Mouse (Mus musculus) megakaryocyte-erythroid progenitor cell, adult 5-6 weeks (primary cell): Measurements from ENCODE around the gene Ncl. TPM values are rescaled to one million over a fixed set of nuclear protein-coding genes. Genes with fewer than 3 reads are reported as not detected.
"Not testable (repeated sequence)": the region's sequence is repeated elsewhere in the genome, so short reads cannot be mapped to it uniquely, and the experiment has no call there.

Source experiments
- ATAC-seq: replicated peaks from 2 replicates; pipeline ENCODE4 v1.8.0; 2016; ENCODE audit warnings: mild to moderate bottlenecking, inconsistent platforms; ENCODE audit not compliant: severe bottlenecking, poor library complexity, low FRiP score, low TSS enrichment
- total RNA-seq, 2 experiments: library from RNA; stranded (forward) in 1 of 2; stranded (reverse) in 1 of 2; fragments of 200-1000, 215-1000 nt in 1 of 2; fragments of >200 nt in 1 of 2; fragmentation: Nextera tagmentation in 1 of 2; gene quantifications; 2 replicates each; pipeline ENCODE4 v1.2.3; 2014 to 2017

Gene Ncl
- total RNA-seq, 2 experiments from 2014 or later = 973 to 1,577 TPM

DNA sequence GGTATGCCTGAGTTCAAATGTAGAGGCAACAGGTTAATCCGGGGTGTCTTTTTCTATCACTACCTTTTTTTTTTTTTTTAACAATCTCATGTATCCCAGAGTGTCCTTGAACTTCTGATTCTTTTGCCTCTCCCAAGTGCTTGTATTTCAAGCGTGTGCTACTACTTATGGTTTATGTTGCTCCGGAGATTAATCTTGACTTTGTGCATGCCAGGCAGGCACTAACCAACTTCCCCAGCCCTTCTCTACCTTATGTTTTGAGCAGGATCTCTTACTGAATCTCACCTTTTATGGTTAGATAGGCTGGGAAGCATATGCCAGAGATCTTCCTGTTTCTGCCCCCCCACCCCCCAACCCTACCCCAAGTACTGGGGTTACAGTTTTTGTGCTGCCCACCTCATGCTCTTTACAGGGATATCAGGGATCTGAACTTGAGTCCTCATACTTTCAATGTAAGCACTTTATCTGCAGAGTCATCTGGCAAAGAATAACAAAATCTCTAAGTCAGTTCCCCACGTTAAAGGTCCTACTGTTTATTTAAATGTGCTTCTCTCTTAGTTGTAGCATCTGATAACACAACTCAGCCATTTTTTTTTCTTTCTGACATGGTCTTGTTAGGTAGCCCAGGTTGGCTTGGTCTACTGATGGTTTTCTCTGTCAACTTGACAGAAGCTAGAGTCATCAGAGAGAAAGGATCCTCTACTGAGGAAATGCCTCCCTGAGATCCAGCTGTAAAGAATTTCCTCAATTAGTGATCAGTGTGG, 2.8 kb upstream of the Ncl start:
- ATAC-seq = no peak

GRCm38 (mm10) chr1:86360441-86360840, 1.2 kb upstream of the Ncl start:
- no peak for ATAC-seq

DNA sequence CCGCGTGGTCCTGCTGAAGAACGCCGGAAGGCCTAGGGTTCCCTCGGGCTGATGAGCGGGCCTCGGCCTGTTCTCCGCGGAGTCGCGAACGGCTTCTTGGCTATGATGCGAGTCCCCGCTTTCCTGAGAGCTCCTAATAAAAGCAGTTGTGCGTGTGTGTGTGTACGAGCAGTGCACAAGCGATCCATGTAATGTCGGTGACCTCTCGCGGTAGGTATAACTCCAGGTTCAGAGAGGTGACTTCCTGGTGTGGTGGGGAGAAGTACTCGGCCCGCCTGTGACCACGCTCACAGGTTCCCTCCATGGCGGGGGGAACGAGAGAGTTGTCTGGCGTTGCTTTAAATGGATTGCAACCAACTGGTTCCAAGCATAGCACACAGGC, 589 bp upstream of the Ncl start:
- ATAC-seq = peak; percentile 20

- no peak; the same call in 1 of the 2 replicates for ATAC-seq
These were observed 833 bp downstream of the Ncl start for GRCm38 (mm10) chr1:86358229-86358905.

DNA sequence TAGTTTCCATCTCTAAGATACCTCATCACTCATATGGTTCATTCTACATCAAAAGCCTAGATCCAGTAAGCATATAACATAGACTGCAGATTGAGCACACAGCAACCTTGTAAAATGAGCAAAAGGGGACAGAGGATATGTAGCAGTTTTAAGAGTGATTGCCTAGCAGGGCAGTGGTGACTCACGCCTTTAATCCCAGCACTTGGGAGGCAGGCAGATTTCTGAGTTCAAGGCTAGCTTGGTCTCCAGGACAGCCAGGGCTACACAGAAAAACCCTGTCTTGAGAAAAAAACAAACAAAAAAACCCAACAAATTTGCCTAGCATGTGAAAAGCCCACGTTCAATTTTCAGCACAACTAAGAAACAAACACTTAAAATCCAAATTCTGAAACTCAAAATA, 5.0 kb downstream of the Ncl start:
- ATAC-seq = no peak

DNA sequence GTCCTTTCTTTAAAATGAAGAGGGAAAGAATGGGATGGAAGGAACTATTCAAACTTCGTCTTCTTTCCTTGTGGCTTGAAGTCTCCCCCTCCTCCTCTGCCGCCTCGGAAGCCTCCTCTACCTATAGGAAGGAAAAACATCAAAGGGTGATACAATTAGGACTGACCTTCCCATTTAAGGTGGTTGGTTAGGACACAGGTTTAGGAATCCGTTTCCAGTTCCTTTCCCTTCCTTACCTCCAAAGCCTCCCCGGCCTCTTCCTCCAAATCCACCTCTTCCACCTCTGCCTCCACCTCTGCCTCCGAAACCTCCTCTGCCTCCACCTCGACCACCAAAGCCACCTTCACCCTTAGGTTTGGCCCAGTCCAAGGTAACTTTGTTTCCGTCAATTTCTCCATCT, 8.6 kb downstream of the Ncl start:
- no peak for ATAC-seq

- no peak for ATAC-seq
These were observed 9.5 kb downstream of the Ncl start for GRCm38 (mm10) chr1:86349696-86350095.

DNA sequence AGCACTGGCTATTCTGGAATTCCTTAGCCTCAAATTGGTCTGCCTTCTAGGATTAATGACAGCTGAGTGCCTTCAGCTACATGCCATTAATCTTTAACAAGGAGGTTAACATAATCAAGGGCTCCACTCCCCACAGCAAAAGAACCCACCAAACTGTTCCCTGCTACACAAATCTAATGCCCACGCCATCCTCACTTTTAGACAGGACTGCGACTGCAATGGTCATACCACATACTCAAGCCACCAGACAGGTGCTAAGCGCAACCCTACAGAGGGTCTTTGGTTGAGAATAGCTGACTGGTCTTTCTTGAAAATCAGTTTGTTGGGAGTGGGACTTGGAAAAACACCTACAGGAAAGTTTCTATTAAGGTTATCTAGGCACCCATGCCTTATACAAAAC, 10.0 kb downstream of the Ncl start:
- ATAC-seq = no peak

- no peak for ATAC-seq
These were observed 10.4 kb downstream of the Ncl start for GRCm38 (mm10) chr1:86348801-86349200.

- ATAC-seq = no peak
These were observed 11.1 kb downstream of the Ncl start for GRCm38 (mm10) chr1:86348083-86348482.

GRCm38 (mm10) chr1:86347716-86348045, 11.5 kb downstream of the Ncl start:
- no peak for ATAC-seq

DNA sequence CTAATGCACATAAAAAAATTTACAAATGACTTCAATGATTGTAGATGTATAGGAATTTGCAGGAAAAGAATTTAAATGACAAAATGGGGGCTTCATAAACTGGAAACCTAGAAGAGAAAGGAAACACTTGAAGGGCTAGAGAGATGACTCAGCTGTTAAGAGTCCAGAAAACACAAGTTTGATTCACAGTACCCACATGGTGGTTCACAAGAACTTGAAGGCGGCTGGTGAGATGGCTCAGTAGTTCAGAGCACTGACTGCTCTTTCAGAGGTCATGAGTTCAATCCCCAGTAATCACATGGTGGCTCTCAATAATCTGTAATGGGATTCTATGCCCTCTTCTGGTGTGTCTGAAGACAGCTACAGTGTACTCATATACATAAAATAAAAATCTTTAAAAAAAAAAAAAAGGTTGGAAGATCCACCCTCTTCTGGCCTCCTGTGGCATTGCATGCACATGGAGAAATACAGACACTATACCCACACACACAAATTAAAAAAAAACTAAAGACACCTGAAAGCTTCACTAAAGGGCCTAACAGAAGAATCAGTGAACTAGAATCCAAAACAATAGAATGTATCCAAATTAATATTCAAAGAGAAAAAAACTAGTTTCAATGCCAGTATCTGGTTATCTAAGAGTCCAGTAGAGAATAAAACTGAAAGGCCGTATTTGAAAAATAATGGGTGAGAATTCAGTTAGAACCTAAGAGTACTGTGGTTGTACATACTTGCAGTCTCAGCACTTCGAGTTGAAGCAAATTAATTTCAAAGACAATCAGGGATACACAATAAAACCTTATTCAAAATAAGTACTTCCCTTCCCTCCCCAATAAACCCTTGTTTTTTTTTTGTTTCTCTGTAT, 12.1 kb downstream of the Ncl start:
- no peak for ATAC-seq

DNA sequence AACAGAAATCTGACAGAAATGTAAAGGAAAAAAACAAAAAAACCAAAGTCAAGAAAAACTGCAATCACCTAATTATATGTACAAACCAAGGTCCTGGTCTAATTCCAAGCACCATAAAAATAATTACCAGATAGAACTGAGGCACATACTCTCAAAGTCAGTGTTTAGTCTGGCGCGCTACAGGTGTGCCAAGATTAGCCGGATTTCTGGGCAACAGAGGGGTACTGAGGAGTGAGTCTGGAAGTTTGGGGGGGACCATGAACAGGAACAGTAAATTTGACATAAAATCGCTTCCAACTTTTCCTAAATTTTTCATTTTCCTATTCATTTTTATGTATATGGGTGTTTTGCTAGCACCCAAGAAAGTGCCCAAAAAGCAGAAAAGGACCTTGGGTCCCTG, 13.2 kb downstream of the Ncl start:
- ATAC-seq = no peak

DNA sequence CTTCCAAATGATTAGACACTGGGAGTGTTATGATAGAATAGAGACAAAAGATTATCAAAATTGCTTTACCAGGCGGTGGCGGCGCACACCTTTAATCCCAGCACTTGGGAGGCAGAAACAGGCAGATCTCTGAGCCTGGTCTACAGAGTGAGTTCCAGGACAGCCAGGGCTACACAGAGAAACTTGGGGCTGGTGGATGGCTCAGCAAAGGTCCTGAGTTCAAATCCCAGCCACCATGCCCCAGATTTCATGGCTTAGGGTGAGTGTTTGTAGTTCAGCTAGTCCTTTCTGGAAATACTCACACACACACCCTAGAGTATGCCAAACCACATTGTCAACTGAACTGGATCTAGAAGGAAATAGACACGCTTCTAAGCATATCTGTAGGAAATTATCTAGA, 14.1 kb downstream of the Ncl start:
- no peak for ATAC-seq

DNA sequence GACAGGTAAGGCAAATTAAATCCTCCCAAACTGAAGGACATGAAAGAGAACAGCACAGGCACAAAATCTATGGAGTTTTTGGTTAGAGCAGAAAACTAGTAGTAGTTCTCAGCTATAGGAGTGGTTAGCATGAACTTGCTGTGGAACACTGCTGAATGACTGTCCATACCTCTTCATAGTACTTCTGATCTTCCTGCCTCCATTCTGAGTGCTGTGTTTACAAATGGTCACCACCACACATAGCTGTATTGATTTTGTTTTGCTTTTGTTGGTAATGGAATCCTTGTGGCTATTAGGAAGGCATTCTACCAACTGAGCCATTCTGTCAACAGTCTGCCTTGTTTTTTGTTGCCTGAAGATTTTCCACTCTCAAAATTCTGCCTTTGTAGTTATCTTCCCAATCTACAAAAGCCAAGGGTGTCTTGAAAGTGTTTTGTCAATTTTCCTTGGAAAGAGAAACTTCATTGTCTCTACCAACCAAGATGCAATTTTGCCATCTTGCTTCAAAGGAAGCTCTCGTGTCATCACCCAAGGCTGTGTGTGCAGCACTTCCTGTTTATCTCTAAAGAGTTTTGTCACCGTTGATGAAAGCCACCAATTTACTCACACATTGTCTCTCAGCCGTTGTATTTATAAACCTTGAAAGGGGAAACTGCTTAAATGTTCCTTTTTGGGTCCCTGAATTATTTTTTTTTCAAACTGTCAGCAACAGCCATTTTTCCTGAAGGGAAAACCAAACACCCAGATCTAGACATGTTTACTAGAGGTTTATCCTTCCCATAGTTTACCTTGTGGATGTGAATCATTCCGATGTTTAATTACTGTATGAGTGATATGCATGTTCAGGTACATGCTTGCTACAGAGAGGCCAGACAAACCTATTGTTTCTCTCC, 15.0 kb downstream of the Ncl start:
- no peak for ATAC-seq

DNA sequence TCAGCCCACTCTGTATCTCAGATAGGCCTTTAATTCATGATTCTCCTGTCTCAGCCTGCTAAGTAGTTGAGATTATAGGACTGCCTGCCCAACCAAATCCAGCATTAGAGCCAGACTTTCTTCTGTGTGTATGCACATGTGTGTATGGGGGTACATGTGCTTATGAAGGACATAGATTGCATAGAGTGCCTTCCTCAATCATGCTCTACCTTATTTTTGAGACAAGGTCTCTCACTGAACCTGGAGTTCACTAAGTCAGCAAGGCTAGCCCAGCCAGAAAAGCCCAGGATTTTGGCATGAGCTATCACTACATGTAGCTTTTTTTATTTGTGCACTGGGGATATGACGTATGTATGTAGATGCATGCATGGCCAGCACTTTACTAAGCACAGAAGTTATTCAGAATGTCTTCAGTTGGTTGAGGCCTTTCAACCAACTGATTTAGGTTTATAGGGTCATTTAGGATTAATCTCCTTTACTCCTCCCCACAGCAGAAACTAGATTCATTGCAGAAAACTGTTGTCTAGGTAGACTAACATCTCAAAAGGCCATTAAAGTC, 16.0 kb downstream of the Ncl start:
- peak; percentile 29 for ATAC-seq

- ATAC-seq = peak; percentile 8
These were observed 16.8 kb downstream of the Ncl start for GRCm38 (mm10) chr1:86342371-86342770.

DNA sequence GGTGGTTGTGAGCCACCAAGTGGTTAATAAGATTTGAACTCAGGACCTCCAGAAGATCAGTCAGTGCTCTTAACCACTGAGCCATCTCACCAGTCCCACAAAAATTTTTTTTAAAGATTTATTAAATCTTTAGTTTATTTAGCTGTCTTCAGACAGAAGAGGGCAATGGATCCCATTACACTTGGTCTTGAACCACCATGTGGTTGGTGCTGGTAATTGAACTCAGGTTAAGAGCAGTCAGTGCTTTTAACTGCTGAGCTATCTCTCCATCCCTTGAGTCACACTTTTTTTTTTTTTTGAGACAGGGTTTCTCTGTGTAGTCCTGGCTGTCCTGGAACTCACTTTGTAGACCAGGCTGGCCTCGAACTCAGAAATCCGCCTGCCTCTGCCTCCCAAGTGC, 18.1 kb downstream of the Ncl start:
- ATAC-seq = not testable (repeated sequence)

DNA sequence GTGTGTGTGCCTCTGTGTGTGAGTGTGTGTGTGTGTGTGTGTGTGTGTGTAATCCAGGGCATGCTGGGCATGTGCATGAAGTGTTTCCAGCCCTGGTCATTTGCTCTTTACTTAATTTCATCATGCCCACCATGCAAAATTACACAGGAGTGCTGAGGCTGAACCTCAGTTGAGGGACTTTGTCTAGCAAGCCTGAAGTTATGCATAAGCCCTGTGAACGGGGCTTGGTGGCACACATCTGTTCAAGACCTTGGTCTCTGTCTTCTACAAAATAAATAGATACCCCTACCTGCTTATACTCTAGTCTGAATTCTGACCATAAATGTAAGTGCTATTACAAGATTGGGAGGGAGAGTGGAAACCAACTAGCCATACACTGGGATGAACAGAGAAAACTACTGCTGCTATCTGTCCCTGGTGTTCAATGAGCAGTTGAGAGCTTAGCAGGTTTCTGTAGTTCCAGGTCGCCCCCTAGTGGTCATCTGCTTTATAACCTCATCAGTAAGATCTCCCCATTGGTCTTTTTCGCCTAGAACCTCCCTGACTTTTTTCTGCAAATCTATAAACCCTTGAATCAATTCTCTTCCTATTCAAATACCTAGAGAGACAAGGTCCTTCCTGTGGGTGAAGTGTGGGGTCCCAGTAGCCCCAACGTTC, 19.9 kb downstream of the Ncl start:
- peak; percentile 53; the same call in 1 of the 2 replicates for ATAC-seq
